Mouse (Mus musculus) 3134 (cell line): ENCODE results near the gene Itga5.

Experiments
- DNase-seq: peaks from one replicate; pipeline ENCODE4 v3.0.0-alpha.2; 2011; ENCODE audit warnings: low spot score; ENCODE audit not compliant: insufficient read length; ENCODE audit errors: extremely low read depth

Itga5 gene

DNA sequence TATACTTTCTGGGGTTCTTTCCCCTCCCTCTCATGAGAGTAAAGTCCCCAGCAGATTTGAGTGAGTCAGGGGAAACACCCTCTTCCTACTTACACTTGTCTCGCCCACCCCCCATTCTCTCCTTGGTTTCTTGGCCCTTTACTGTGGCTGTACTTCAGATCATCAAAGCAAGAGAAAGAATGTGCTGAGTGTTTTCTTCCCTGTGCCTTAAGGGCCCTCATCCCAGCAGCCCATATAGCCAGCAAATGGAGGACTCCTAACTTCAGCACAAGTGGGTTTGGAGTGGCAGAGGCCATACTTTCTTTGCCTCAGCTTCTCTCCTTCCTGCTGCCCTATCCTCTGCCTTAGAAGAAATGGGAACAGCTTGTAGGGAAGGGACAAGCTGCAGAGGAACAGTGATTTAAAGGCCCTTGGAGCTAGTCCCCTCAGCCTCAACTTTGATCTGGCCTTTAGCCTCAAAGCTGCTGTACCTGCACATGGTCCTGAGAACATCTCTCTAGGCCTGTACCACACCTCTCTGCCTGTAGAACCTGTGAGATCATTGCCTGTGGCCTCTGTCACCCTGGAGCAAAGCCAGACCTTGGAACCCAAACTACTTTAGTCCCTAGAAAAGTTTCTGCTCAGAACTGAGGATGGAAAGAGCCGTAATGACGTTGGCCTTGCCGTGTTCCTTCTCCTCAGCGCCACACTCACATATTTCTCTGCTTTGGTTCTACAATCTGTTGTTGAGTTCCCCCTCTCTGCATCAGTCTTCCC, 67.5 kb downstream of the Itga5 start:
- DNase-seq, result no peak

GRCm38 (mm10) chr15:103298026-103298425, 68.5 kb downstream of the Itga5 start:
- no peak for DNase-seq

DNA sequence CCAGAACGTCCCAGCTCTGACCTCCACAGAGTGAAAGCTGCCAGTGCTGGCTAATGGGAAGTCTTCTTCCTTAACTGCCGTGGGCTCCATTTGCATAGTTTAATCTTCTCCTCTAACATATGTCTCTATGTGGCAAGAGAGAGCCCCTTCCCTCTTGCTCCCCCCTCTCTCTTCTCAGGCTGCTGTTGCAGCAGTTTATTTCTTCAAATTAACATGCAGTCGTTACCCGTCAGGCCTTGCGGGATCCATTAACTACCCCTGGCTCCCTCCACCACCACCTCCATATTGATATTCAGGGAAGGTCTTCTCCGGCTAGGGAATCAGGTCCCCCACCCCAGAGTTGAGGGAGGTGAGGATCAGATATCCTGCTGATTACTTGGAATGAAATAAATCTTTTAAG, 69.2 kb downstream of the Itga5 start:
- DNase-seq, result no peak

- DNase-seq, result no peak
Observed at GRCm38 (mm10) chr15:103295851-103296250, 70.7 kb downstream of the Itga5 start.

DNA sequence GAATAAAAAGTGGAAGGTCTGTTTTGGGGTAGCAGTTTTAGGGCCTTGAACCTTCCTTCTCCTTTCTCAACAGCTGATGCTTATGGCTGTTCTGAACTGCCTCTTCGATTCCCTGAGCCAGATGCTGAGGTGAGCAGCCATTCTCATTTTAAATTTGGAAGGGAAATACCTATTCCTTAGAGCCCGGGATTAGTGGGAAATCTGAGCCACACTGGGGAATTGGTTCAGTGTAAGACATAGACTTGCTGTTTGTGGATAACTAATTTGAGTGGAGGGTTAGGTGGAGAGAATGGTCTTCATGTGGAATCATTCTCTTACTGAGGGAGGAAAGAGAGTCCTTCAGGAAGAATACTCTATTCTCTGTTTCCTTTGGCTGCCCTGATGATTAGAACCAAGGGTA, 71.9 kb downstream of the Itga5 start:
- DNase-seq, result no peak
